Mouse (Mus musculus) bone marrow, adult 2 months (tissue): ENCODE measurements at regions not wholly inside any gene's neighbourhood (a gene's known extent, or its start where the extent isn't known, plus 50 kb on each side); places are given as distances from the start of the nearest gene placed in this dataset.

Source experiments
- H3K27ac ChIP-seq: fragments of 200-500 bp; 2 replicates; pipeline ENCODE4 v1.5.1; 2012; ENCODE audit warnings: low read depth, mild to moderate bottlenecking, control low read depth, inconsistent platforms, low read length; ENCODE audit not compliant: control insufficient read depth, poor library complexity, insufficient read depth
- H3K4me1 ChIP-seq: fragments of 200-500 bp; 2 replicates; pipeline ENCODE4 v1.6.1; 2011; ENCODE audit warnings: low read length; ENCODE audit not compliant: control insufficient read depth, insufficient read depth
- H3K4me3 ChIP-seq: fragments of 200-500 bp; replicated peaks from 2 replicates; pipeline ENCODE3; 2011; ENCODE audit warnings: mild to moderate bottlenecking, low read depth, low read length, control low read depth; ENCODE audit not compliant: control insufficient read depth
- CTCF ChIP-seq: fragments of 200-500 bp; IDR thresholded peaks from 2 replicates; pipeline ENCODE4 v1.5.1; 2011; ENCODE audit warnings: low read length, control low read depth; ENCODE audit not compliant: control insufficient read depth, insufficient read depth
- POLR2A ChIP-seq: fragments of 200-500 bp; IDR thresholded peaks from 2 replicates; pipeline ENCODE4 v1.6.1; 2011; ENCODE audit warnings: low read depth, mild to moderate bottlenecking, control low read depth, low read length, borderline replicate concordance; ENCODE audit not compliant: control insufficient read depth
- WGBS: fragments of 180-500 bp; shearing (Covaris S2); methylation state at CpG from one replicate; pipeline ENCODE4 v1.1.7; 2018; 5-methylcytosine and 5-hydroxymethylcytosine counted together

GRCm38 (mm10) chr4:148753143-148753798, 51.0 kb upstream of the Casz1 start:
- WGBS = 85% methylated on average over 17 of the region's 17 CpGs
- TF ChIP-seq CTCF (no peak), POLR2A (no peak)
- no peak overlapping the region for H3K4me3 ChIP-seq
- H3K4me1 ChIP-seq = no peaks in the 10 kb centered on the region
- no peak overlapping the region for H3K27ac ChIP-seq

GRCm38 (mm10) chr4:148753849-148754248, 50.4 kb upstream of the Casz1 start:
- 85% methylated on average over 8 of the region's 8 CpGs for WGBS
- no peak overlapping the region for H3K4me3 ChIP-seq
- H3K4me1 ChIP-seq = no peaks in the 10 kb centered on the region
- no peak for TF ChIP-seq POLR2A
- no peak for TF ChIP-seq CTCF
- no peak overlapping the region for H3K27ac ChIP-seq
